Mouse (Mus musculus) hindbrain, embryonic 16.5 days (tissue): ENCODE data around the gene Wnk4. TPM values are rescaled to one million over a fixed set of nuclear protein-coding genes. Genes with fewer than 3 reads are reported as not detected.

ENCODE experiments used
- ATAC-seq: fragments of 200-750 bp; cut with Nextera tagmentation; 2 replicates; pipeline ENCODE4 v1.8.0; 2017; ENCODE audit warnings: moderate TSS enrichment, moderate library complexity
- H3K27ac ChIP-seq: fragments of 300-500 bp; sonication (generic); 2 replicates; pipeline ENCODE4 v1.5.1; 2014; ENCODE audit warnings: low read depth, mild to moderate bottlenecking, control low read depth, low read length, moderate library complexity
- H3K27me3 ChIP-seq: fragments of 300-500 bp; sonication (generic); replicated peaks from 2 replicates; pipeline ENCODE4 v1.6.1; 2014; ENCODE audit warnings: low read length; ENCODE audit not compliant: control insufficient read depth, insufficient read depth
- H3K36me3 ChIP-seq: fragments of 300-500 bp; sonication (generic); 2 replicates; pipeline ENCODE4 v1.6.1; 2014; ENCODE audit warnings: mild to moderate bottlenecking, low read length, moderate library complexity, mixed read lengths; ENCODE audit not compliant: control insufficient read depth, insufficient read depth
- H3K4me1 ChIP-seq: fragments of 300-500 bp; sonication (generic); 2 replicates; pipeline ENCODE4 v1.6.1; 2014; ENCODE audit warnings: low read depth, low read length; ENCODE audit not compliant: control insufficient read depth, insufficient read depth
- H3K4me2 ChIP-seq: fragments of 300-500 bp; sonication (generic); 2 replicates; pipeline ENCODE4 v1.6.1; 2014; ENCODE audit warnings: mild to moderate bottlenecking, low read length, control low read depth, moderate library complexity
- H3K4me3 ChIP-seq: fragments of 300-500 bp; sonication (generic); 2 replicates; pipeline ENCODE4 v1.5.1; 2014; ENCODE audit warnings: mild to moderate bottlenecking, low read length, control low read depth, moderate library complexity
- H3K9ac ChIP-seq: fragments of 300-500 bp; sonication (generic); 2 replicates; pipeline ENCODE4 v1.6.1; 2014; ENCODE audit warnings: low read depth, mild to moderate bottlenecking, control low read depth, low read length, moderate library complexity
- H3K9me3 ChIP-seq: fragments of 300-500 bp; sonication (generic); 2 replicates; pipeline ENCODE4 v1.6.1; 2014; ENCODE audit warnings: mild to moderate bottlenecking, low read length, moderate library complexity; ENCODE audit not compliant: control insufficient read depth
- WGBS: fragments of 180-500 bp; shearing (Covaris S2); extraction: QIAGEN DNeasy Blood & Tissue Kit; methylation state at CpG from one replicate; pipeline ENCODE4 v1.1.7; 2014; 5-methylcytosine and 5-hydroxymethylcytosine counted together
- polyA plus RNA-seq: library from polyadenylated mRNA; unstranded; fragments of >200 nt; fragmentation: Nextera tagmentation; extraction: Ambion mirVana; gene quantifications from 2 replicates; pipeline ENCODE4 v1.2.1, GENCODE M21; 2015

Wnk4 gene
- 7.2 and 7.3 TPM in 2 replicates for polyA plus RNA-seq

- H3K4me1 ChIP-seq: peaks cover 27% of the 10 kb centered on the region
- H3K9me3 ChIP-seq: no peaks in the 10 kb centered on the region
- H3K9ac ChIP-seq: peak within 1 kb of the TSS; percentile 70
- H3K27ac ChIP-seq: peak within 1 kb of the TSS; percentile 20; the same call in 1 of the 2 replicates
- H3K4me2 ChIP-seq: peak within 1 kb of the TSS; percentile 96
- 0% methylated on average over 32 of the region's 43 CpGs for WGBS
- peaks cover 31% of the 10 kb centered on the region for H3K27me3 ChIP-seq
- peaks cover 4% of the 10 kb centered on the region; the same call in 1 of the 2 replicates for H3K36me3 ChIP-seq
- H3K4me3 ChIP-seq: peak within 1 kb of the TSS; percentile 52
- peak; percentile 79 for ATAC-seq
Measured at GRCm38 (mm10) chr11:101259948-101260825, at the start of gene Wnk4. Gene Wnk4 (plus strand): TSS chr11:101260567.

DNA sequence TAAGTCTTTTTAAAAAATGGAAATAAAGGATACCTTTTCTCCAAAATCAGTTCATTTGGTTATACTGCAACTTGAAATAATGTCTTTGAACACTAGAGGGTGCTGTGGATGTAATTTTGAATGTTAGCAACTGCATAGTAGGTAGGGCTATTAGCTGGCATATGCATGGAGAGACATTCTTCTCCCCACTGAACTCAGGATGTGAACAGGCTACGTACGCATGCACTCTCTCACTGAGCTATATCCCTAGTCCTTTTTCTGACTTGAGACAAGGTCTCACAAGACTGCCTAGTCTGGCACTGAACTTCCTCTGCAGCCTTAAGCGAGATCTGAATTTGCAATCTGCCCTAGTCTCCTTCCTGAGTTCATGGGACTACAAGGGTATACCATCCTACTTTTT, 48.4 kb upstream of the Wnk4 start:
- H3K27ac ChIP-seq: no peak overlapping the region
- no peak overlapping the region for H3K9ac ChIP-seq
- H3K36me3 ChIP-seq: peaks cover 37% of the 10 kb centered on the region
- ATAC-seq: 0 out of 2 replicates have a peak, but pooled peaks have one; percentile 56
- H3K27me3 ChIP-seq: no peaks in the 10 kb centered on the region
- 34% methylated on average over 3 of the region's 3 CpGs for WGBS
- no peak overlapping the region for H3K4me3 ChIP-seq
- no peaks in the 10 kb centered on the region for H3K9me3 ChIP-seq
- no peaks in the 10 kb centered on the region for H3K4me1 ChIP-seq
- no peak overlapping the region for H3K4me2 ChIP-seq

- Histone ChIP-seq H3K36me3 (peaks cover 21% of the 10 kb centered on the region), H3K27me3 (no peaks in the 10 kb centered on the region), H3K4me1 (no peaks in the 10 kb centered on the region), H3K4me3 (no peak overlapping the region), H3K27ac (no peak overlapping the region), H3K9ac (no peak overlapping the region), H3K9me3 (no peaks in the 10 kb centered on the region), H3K4me2 (no peak overlapping the region)
- ATAC-seq: no peak
- WGBS: 94% methylated on average over 5 of the region's 5 CpGs
Measured at GRCm38 (mm10) chr11:101216936-101217335, 43.4 kb upstream of the Wnk4 start.

DNA sequence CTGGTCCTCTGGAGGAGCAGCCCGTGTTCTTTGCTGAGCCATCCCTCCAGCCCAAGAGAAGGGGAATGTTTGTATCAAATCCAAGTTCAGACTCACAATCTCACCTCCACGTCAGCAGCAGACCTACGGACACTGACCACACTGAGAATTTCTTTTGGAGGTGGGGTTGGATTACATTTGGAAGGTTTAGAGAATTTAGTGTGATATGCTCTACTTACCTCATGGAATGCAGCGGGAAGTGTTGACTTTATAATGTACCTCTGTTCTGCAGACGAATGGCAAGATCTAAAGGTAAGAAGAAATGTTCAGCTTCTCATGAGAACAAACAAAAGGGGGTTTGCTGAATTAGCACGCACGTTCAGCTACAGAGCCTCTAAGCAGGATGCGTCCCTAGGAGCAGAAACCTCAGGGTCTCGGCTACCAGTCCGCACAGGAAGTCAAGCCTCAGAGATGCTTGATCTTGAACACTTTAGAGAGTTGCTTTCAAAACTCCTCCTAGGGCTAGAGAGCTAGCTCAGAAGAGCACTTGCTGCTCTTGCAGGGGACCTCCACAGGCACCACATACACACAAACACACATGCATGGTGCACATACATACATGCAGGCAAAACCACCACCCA, 41.8 kb upstream of the Wnk4 start:
- Histone ChIP-seq H3K4me3 (no peak overlapping the region), H3K9ac (no peak overlapping the region), H3K4me1 (no peaks in the 10 kb centered on the region), H3K36me3 (peaks cover 16% of the 10 kb centered on the region), H3K27me3 (no peaks in the 10 kb centered on the region), H3K9me3 (no peaks in the 10 kb centered on the region), H3K27ac (no peak overlapping the region), H3K4me2 (no peak overlapping the region)
- ATAC-seq: no peak
- 82% methylated on average over 10 of the region's 10 CpGs for WGBS

- no peak overlapping the region for H3K4me2 ChIP-seq
- H3K4me1 ChIP-seq: peaks cover 3% of the 10 kb centered on the region; the same call in 1 of the 2 replicates
- H3K4me3 ChIP-seq: no peak overlapping the region
- H3K27ac ChIP-seq: no peak overlapping the region
- no peaks in the 10 kb centered on the region for H3K27me3 ChIP-seq
- ATAC-seq: no peak
- 53% methylated on average over 2 of the region's 2 CpGs for WGBS
- no peak overlapping the region for H3K9ac ChIP-seq
- peaks cover 4% of the 10 kb centered on the region; the same call in 1 of the 2 replicates for H3K36me3 ChIP-seq
- H3K9me3 ChIP-seq: no peaks in the 10 kb centered on the region
Measured at GRCm38 (mm10) chr11:101220853-101221252, 39.5 kb upstream of the Wnk4 start.

DNA sequence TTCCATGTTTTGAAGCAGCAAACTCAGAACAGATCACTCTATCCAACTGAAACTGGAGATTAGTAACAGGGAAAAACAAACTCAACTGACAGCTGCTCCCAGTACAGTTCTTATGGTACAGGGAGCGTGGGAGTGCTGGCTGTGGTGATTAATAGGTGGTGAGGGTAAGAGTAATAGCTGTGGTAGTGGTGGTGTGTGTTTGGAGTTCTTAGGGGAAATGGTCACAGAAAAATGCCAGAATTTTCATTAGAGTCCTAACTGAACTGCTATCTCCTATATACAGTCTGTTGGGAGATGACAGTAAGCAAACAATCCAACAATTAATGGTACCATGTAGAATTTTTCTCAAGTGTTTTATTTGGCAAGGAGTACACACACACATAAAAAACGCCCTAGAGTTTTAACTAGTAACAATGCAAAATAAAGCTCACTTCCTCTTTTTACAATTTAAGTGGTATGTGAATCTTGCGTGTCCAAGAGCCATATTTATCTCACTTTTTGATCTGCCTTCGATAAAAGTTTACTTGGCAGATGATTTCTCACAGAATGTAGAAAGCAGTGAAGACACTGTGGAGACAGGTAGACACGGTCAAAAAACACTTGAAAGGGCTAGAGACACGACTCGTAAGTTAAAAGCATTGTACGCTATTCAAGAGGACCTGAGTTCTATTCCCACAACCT, 38.9 kb upstream of the Wnk4 start:
- 92% methylated on average over 8 of the region's 8 CpGs for WGBS
- ATAC-seq: no peak

GRCm38 (mm10) chr11:101224337-101224736, 36.0 kb upstream of the Wnk4 start:
- no peaks in the 10 kb centered on the region for H3K9me3 ChIP-seq
- H3K27ac ChIP-seq: no peak overlapping the region
- no peak for ATAC-seq
- H3K4me1 ChIP-seq: peaks cover 5% of the 10 kb centered on the region; the same call in 1 of the 2 replicates
- no peaks in the 10 kb centered on the region for H3K27me3 ChIP-seq
- no peak overlapping the region for H3K4me3 ChIP-seq
- 94% methylated on average over 3 of the region's 3 CpGs for WGBS
- H3K36me3 ChIP-seq: no peaks in the 10 kb centered on the region
- no peak overlapping the region for H3K9ac ChIP-seq
- H3K4me2 ChIP-seq: no peak overlapping the region

More for the DNA sequence above, 38.9 kb upstream of the Wnk4 start:
- Histone ChIP-seq H3K4me3 (no peak overlapping the region), H3K36me3 (peaks cover 3% of the 10 kb centered on the region; the same call in 1 of the 2 replicates), H3K9ac (no peak overlapping the region), H3K27me3 (no peaks in the 10 kb centered on the region), H3K9me3 (no peaks in the 10 kb centered on the region), H3K4me2 (no peak overlapping the region), H3K27ac (no peak overlapping the region), H3K4me1 (peaks cover 3% of the 10 kb centered on the region; the same call in 1 of the 2 replicates)

DNA sequence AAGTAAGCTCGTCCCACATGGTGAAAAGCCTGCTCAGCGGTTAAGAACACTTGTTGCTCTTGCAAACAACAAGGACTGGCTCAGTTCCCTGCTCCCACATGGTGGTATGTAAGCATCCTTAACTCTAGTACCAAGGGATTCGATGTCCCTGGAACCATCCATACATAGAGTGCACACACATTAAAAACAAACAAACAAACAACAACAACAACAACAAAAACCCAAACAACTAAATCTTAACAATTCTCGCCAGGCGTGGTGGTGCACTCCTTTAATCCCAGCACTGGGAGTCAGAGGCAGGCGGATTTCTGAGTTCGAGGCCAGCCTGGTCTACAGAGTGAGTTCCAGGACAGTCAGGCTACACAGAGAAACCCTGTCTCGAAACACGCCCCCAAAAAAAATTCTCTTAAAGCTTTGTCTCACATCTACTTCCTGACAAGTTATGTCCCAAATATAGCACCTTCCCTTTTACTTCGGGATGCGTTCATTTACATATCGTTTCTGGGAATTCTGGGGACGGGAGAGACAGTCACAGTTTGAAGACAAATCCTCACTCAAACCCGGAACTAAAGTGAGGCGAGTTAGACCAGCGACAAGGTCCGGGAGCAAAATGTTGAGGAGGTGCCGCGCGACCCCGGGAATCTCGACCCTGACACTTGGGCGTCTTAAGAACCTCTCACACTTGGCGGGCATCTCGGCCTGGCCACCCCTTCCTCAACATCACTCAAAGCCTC, 34.9 kb upstream of the Wnk4 start:
- Histone ChIP-seq H3K9ac (peak overlapping the region; percentile 90), H3K4me1 (peaks cover 7% of the 10 kb centered on the region), H3K9me3 (no peaks in the 10 kb centered on the region), H3K27me3 (no peaks in the 10 kb centered on the region), H3K27ac (peak overlapping the region; percentile 61; the same call in 1 of the 2 replicates), H3K4me3 (peak overlapping the region; percentile 84), H3K36me3 (no peaks in the 10 kb centered on the region), H3K4me2 (peak overlapping the region; percentile 82)
- 18% methylated on average over 25 of the region's 25 CpGs for WGBS
- no peak for ATAC-seq
